Mouse (Mus musculus): Measurements from ENCODE around the gene Tmem119.

DNA sequence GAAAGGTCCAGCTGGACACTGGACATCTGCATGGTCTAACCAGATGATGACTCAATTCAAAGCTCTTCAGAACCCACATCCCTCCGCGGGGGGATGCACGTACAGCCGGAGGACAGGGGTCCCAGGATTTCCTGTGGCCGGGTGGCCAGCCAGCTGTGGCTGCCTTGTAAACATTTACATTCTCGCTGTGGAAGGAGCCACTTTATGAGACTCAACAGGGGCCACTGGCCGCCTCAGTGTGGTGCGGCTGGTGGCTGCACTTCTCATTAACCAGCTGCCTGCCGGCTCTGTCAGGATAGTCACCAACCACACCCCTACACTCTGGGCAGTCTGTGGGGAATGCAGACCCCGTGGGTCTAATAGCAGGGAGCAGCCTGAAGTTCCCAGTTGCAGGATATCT, 6.1 kb upstream of the Tmem119 start:
- TF ChIP-seq CTCF (IDR thresholded peaks at IDR 0.05; ENCODE audit: low read depth) (no peak), EP300 (IDR thresholded peaks at IDR 0.05; ENCODE audit: low read depth) (no peak)

All from liver, embryonic 14.5 days (tissue).